Mouse (Mus musculus): ENCODE measurements around the gene Phactr4. TPM values are rescaled to one million over a fixed set of nuclear protein-coding genes. Genes with fewer than 3 reads are reported as not detected.
A peak's percentile ranks its signal among the peaks of the same experiment; 100 is the strongest.

Phactr4 gene
- total RNA-seq (2012; rRNA removed) (1.0 and 1.4 TPM in 2 replicates), total RNA-seq (2014; rRNA removed) (0.72 and 0.95 TPM in 2 replicates), polyA plus RNA-seq (2012; ENCODE audit: insufficient read length, low read depth) (9.6 and 9.9 TPM in 2 replicates)

DNA sequence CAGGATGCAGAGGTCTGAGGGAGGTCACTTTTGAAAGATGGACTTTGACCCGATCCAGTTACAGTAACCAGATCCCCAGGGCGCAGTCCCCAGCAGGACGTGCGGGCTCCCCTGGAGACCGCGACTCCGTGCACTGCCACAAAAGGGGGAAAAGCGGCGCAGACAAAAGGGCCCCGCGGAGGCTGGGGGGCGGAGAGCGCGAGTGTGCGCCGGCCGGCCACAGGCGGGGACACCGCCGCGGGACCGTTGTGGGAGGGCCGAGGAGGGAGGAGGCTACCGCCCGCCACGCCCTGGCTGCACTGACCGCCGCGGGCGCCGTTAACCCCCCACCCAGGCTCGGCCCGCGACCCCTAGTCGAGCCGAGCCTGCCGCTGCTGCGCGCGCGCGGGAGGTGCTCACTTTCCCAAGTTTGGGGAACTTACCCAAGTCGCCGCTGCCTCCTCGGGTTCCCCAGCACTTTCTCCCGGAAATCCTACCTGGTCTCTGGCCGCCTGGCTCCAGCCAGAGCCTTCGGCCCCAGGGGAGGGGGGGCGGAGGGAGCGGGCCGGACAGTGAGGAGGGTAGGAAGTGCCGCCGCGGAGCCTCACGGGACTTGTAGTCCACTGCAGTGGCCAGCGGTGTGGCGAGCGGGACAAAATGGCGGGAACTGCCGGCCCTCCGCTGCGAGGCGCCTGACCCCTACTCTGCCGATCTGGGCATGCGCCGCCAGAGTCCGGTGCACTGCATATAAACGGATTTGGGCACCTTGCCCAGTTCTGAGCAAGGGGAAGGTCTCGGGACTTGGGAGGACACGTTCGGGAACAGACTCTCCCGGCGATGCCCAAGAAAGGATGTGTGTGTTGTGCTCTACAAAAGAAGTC lies at the start of gene Phactr4:
Gene Phactr4, minus strand, starts transcription at position 567 of the 860 bp plus-strand sequence.
- Histone ChIP-seq H3K4me2 (ENCODE audit: insufficient read depth, low read depth, poor library complexity, severe bottlenecking) (peak within 1 kb of the TSS; percentile 83), H3K27me3 (replicated peaks) (no peaks in the 10 kb centered on the region), H3K27ac (ENCODE audit: insufficient read depth, low read depth) (peak within 1 kb of the TSS; percentile 30; the same call in 1 of the 2 replicates), H3K36me3 (replicated peaks in 1 of 2; ENCODE audit: control insufficient read depth in 1 of 2, insufficient read depth in 1 of 2, low read length in 1 of 2) (no peaks in the 10 kb centered on the region), H3K9me3 (replicated peaks; ENCODE audit: low read length) (peaks cover 3% of the 10 kb centered on the region), H3K9ac (ENCODE audit: insufficient read depth, low read depth) (peak within 1 kb of the TSS; percentile 77), H3K4me1 (ENCODE audit: control insufficient read depth in 1 of 2, insufficient read depth in 2 of 2) (peaks cover 0 to 2% of the 10 kb centered on the region in 2 experiments; a peak in 1 of 4 replicates), H3K4me3 (replicated peaks in 1 of 3; ENCODE audit: low read depth in 2 of 3, low read length in 2 of 3, poor library complexity in 1 of 3) (peak within 1 kb of the TSS; percentile 73 to 88 (median 80)), H3K79me2 (replicated peaks; ENCODE audit: control insufficient read depth, extremely low read depth, insufficient read depth, poor library complexity, severe bottlenecking) (peaks cover 2% of the 10 kb centered on the region; the same call in 1 of the 2 replicates)
- peak; percentile 78 for DNase-seq (ENCODE audit: extremely low read depth)
- peak; percentile 96 for TF ChIP-seq HCFC1 (IDR thresholded peaks at IDR 0.05; ENCODE audit: low read depth, low read length)
- TF ChIP-seq ETS1 (conservative IDR thresholded peaks at IDR 0.05; ENCODE audit: low read depth, low read length): no peak
- no peak for TF ChIP-seq USF1 (IDR thresholded peaks at IDR 0.05; ENCODE audit: low read depth, low read length)
- TF ChIP-seq ZMIZ1 (IDR thresholded peaks at IDR 0.05; ENCODE audit: low read depth, low read length): peak; percentile 58
- TF ChIP-seq SIN3A (IDR thresholded peaks at IDR 0.05; ENCODE audit: low read length): 0 out of 2 replicates have a peak, but pooled peaks have one; percentile 7
- TF ChIP-seq GABPA (IDR thresholded peaks at IDR 0.05; ENCODE audit: insufficient replicate concordance, low read depth, low read length): peak; percentile 24; the same call in 1 of the 2 replicates
- TF ChIP-seq UBTF (IDR thresholded peaks at IDR 0.05; ENCODE audit: low read depth, low read length): 0 out of 2 replicates have a peak, but pooled peaks have one; percentile 63
- TF ChIP-seq JUN (IDR thresholded peaks at IDR 0.05; ENCODE audit: insufficient read depth, low read depth, low read length): no peak
- peak; percentile 92 for TF ChIP-seq MAZ (IDR thresholded peaks at IDR 0.05; ENCODE audit: low read depth, low read length)
- TF ChIP-seq ELF1 (IDR thresholded peaks at IDR 0.05; ENCODE audit: low read depth, low read length): peak; percentile 94
- TF ChIP-seq BHLHE40 (IDR thresholded peaks at IDR 0.05; ENCODE audit: low read depth, low read length): peak; percentile 3; the same call in 1 of the 2 replicates
- TF ChIP-seq KAT2A (IDR thresholded peaks at IDR 0.05; ENCODE audit: insufficient replicate concordance, low read length): peak; percentile 82; the same call in 1 of the 2 replicates
- peak; percentile 88 for TF ChIP-seq NRF1 (IDR thresholded peaks at IDR 0.05; ENCODE audit: low read depth, low read length)
- peak; percentile 75 for TF ChIP-seq POLR2A (IDR thresholded peaks at IDR 0.05; ENCODE audit: low read depth, low read length)
- peak; percentile 49; the same call in 1 of the 2 replicates for TF ChIP-seq TCF12 (IDR thresholded peaks at IDR 0.05; ENCODE audit: low read depth, low read length)
- peak; percentile 52 for TF ChIP-seq MEF2A (IDR thresholded peaks at IDR 0.05; ENCODE audit: borderline replicate concordance, low read depth, low read length)
- TF ChIP-seq CHD2 (IDR thresholded peaks at IDR 0.05; ENCODE audit: low read length): no peak
- peak; percentile 85 for TF ChIP-seq TBP (conservative IDR thresholded peaks at IDR 0.05; ENCODE audit: low read depth, low read length)
- 0 out of 2 replicates have a peak, but pooled peaks have one; percentile 86 for TF ChIP-seq E2F4 (IDR thresholded peaks at IDR 0.05; ENCODE audit: insufficient replicate concordance, low read depth, low read length)
- TF ChIP-seq IRF4 (IDR thresholded peaks at IDR 0.05; ENCODE audit: low read depth, low read length): 0 out of 2 replicates have a peak, but pooled peaks have one; percentile 10
- in situ Hi-C loops (cut with MboI; ENCODE audit: low pct_ligation_motif_present, low pct_unique_long_range_greater_than_20kb, low sequenced_read_pairs) (loop anchor here (25.0 kb wide), 2 partner anchors 135 to 235 kb away; no protein-coding TSS in a partner anchor), dilution Hi-C loops (cut with MboI; ENCODE audit: extremely low pct_ligation_motif_present, extremely low pct_unique_long_range_greater_than_20kb, low sequenced_read_pairs) (no loop called here)
